Mouse (Mus musculus) ES-E14 (cell line): ENCODE measurements around the gene Trappc6b. TPM values are rescaled to one million over a fixed set of nuclear protein-coding genes. Genes with fewer than 3 reads are reported as not detected.
A peak's percentile ranks its signal among the peaks of the same experiment; 100 is the strongest.

Experiments used
- DNase-seq: peaks from one replicate; pipeline ENCODE4 v3.0.0-alpha.2; 2013; ENCODE audit warnings: low read depth, low spot score
- H3K27ac ChIP-seq: 2 replicates; pipeline ENCODE4 v1.5.1; 2012; ENCODE audit warnings: low read depth, mild to moderate bottlenecking, low read length, moderate library complexity, mixed read lengths; ENCODE audit not compliant: poor library complexity, insufficient read depth, severe bottlenecking
- H3K36me3 ChIP-seq: 2 replicates; pipeline ENCODE4 v1.6.1; 2012; ENCODE audit warnings: mild to moderate bottlenecking, low read length, moderate library complexity, mixed read lengths; ENCODE audit not compliant: control insufficient read depth, poor library complexity, insufficient read depth, severe bottlenecking
- H3K4me1 ChIP-seq, 2 experiments: fragments of 150-350 bp in 1 of 2; sonication (generic) in 1 of 2; 2 replicates each; pipeline ENCODE4 v1.6.1; 2012; ENCODE audit warnings: low read length in 2 of 2, mild to moderate bottlenecking in 1 of 2, mixed read lengths in 1 of 2; ENCODE audit not compliant: control insufficient read depth in 2 of 2, insufficient read depth in 2 of 2, poor library complexity in 1 of 2
- H3K4me3 ChIP-seq, 2 experiments: fragments of 150-350 bp in 1 of 2; sonication (generic) in 1 of 2; 2 replicates each; pipeline ENCODE4 v1.5.1; 2012; ENCODE audit warnings: low read length in 2 of 2, low read depth in 1 of 2, mild to moderate bottlenecking in 1 of 2, mixed read lengths in 1 of 2; ENCODE audit not compliant: insufficient read depth in 1 of 2, poor library complexity in 1 of 2, severe bottlenecking in 1 of 2
- H3K9ac ChIP-seq: 2 replicates; pipeline ENCODE4 v1.6.1; 2012; ENCODE audit warnings: low read depth, mild to moderate bottlenecking, low read length, mixed read lengths; ENCODE audit not compliant: poor library complexity, insufficient read depth, severe bottlenecking
- H3K9me3 ChIP-seq: fragments of 150-350 bp; sonication (generic); 2 replicates; pipeline ENCODE4 v1.6.1; 2012; ENCODE audit warnings: low read depth, mild to moderate bottlenecking, low read length; ENCODE audit not compliant: control insufficient read depth, insufficient read depth
- CHD2 ChIP-seq: IDR thresholded peaks from 2 replicates; pipeline ENCODE4 v1.6.1; 2014; ENCODE audit warnings: mild to moderate bottlenecking, low read depth, low read length, inconsistent platforms
- HCFC1 ChIP-seq: IDR thresholded peaks from 2 replicates; pipeline ENCODE4 v1.6.1; 2012; ENCODE audit warnings: low read length, inconsistent platforms, borderline replicate concordance; ENCODE audit not compliant: insufficient read depth
- MAFK ChIP-seq: IDR thresholded peaks from 2 replicates; pipeline ENCODE4 v1.6.1; 2014; ENCODE audit warnings: mild to moderate bottlenecking, low read depth, low read length, inconsistent platforms; ENCODE audit not compliant: insufficient read depth
- ZC3H11A ChIP-seq: IDR thresholded peaks from 2 replicates; pipeline ENCODE4 v1.6.1; 2012; ENCODE audit warnings: low read depth, mild to moderate bottlenecking, inconsistent platforms, low read length, borderline replicate concordance
- ZNF384 ChIP-seq: IDR thresholded peaks from 2 replicates; pipeline ENCODE4 v1.6.1; 2012; ENCODE audit warnings: low read depth, low read length, inconsistent platforms
- in situ Hi-C, 2 experiments: fragments of 600-800 bp; cut with MboI; formaldehyde crosslinking; loops; one replicate each; pipeline ENCODE4 v1.15.1; 2025; ENCODE audit warnings: low sequenced_read_pairs in 2 of 2, inconsistent platforms in 1 of 2; ENCODE audit not compliant: unreplicated experiment in 2 of 2
- total RNA-seq: library from RNA; depleted of rRNA; stranded (reverse); fragments of 300-350 nt; gene quantifications from 2 replicates; pipeline ENCODE4 v1.2.3, GENCODE M21; 2012

Trappc6b gene
- total RNA-seq, 1 experiment = 44.1 TPM

- H3K36me3 ChIP-seq = peaks cover 34% of the 10 kb centered on the region
- H3K4me3 ChIP-seq = no peak overlapping the region
- H3K9ac ChIP-seq = no peak overlapping the region
- no peak for DNase-seq
- no peak overlapping the region for H3K27ac ChIP-seq
- H3K9me3 ChIP-seq = no peaks in the 10 kb centered on the region
- H3K4me1 ChIP-seq = peaks cover 0 to 4% of the 10 kb centered on the region in 2 experiments; a peak in 1 of 4 replicates
- TF ChIP-seq ZC3H11A = no peak
- no peak for TF ChIP-seq MAFK
- no peak for TF ChIP-seq CHD2
- no peak for TF ChIP-seq ZNF384
- in situ Hi-C loops = no loop called here
Measured at GRCm38 (mm10) chr12:59068791-59069190, 7.5 kb upstream of the Trappc6b start.

- Histone ChIP-seq H3K9me3 (no peaks in the 10 kb centered on the region), H3K27ac (peak overlapping the region; percentile 78), H3K4me1 (peaks cover 0 to 4% of the 10 kb centered on the region in 2 experiments; a peak in 1 of 4 replicates), H3K4me3 (peak overlapping the region; percentile 81 to 92), H3K36me3 (peaks cover 29% of the 10 kb centered on the region), H3K9ac (peak overlapping the region; percentile 97)
- no peak for TF ChIP-seq ZNF384
- TF ChIP-seq MAFK = no peak
- no peak for TF ChIP-seq CHD2
- TF ChIP-seq HCFC1 = no peak
- DNase-seq = no peak
- in situ Hi-C loops = no loop called here
Measured at GRCm38 (mm10) chr12:59067095-59067494, 5.8 kb upstream of the Trappc6b start.

GRCm38 (mm10) chr12:59066448-59067077 lies 5.3 kb upstream of the Trappc6b start, which contains the start of gene Pnn:
Gene Pnn, plus strand, starts transcription at chr12:59066884.
- Histone ChIP-seq H3K9ac (peak within 1 kb of the TSS; percentile 97), H3K4me3 (peak within 1 kb of the TSS; percentile 81 to 92), H3K9me3 (no peaks in the 10 kb centered on the region), H3K27ac (peak within 1 kb of the TSS; percentile 78), H3K36me3 (peaks cover 24% of the 10 kb centered on the region), H3K4me1 (peaks cover 0 to 4% of the 10 kb centered on the region in 2 experiments; a peak in 1 of 4 replicates)
- DNase-seq = peak; percentile 93
- in situ Hi-C loops = no loop called here
- TF ChIP-seq ZC3H11A (no peak), MAFK (no peak), CHD2 (peak; percentile 57; the same call in 1 of the 2 replicates)

GRCm38 (mm10) chr12:59065776-59066175 lies 4.5 kb upstream of the Trappc6b start:
- peaks cover 0 to 4% of the 10 kb centered on the region in 2 experiments; a peak in 1 of 4 replicates for H3K4me1 ChIP-seq
- no peak overlapping the region; the same call in 1 of the 2 replicates for H3K27ac ChIP-seq
- peaks cover 18% of the 10 kb centered on the region for H3K36me3 ChIP-seq
- no peak overlapping the region for H3K9ac ChIP-seq
- no peak for DNase-seq
- H3K4me3 ChIP-seq = peak overlapping the region in 1 of 2 experiments; percentile 79; a peak in 2 of 4 replicates
- TF ChIP-seq ZC3H11A = no peak
- TF ChIP-seq CHD2 = no peak
- no peak for TF ChIP-seq HCFC1
- TF ChIP-seq MAFK = no peak
- TF ChIP-seq ZNF384 = no peak
- no peaks in the 10 kb centered on the region for H3K9me3 ChIP-seq
- in situ Hi-C loops = no loop called here

- no peak overlapping the region for H3K27ac ChIP-seq
- in situ Hi-C loops = no loop called here
- peaks cover 0 to 7% of the 10 kb centered on the region in 2 experiments; a peak in 2 of 4 replicates for H3K4me1 ChIP-seq
- H3K9ac ChIP-seq = no peak overlapping the region
- no peak for TF ChIP-seq CHD2
- no peak for TF ChIP-seq HCFC1
- TF ChIP-seq ZC3H11A = no peak
- TF ChIP-seq ZNF384 = no peak
- no peak for TF ChIP-seq MAFK
- H3K4me3 ChIP-seq = no peak overlapping the region
- H3K36me3 ChIP-seq = peaks cover 14% of the 10 kb centered on the region
- no peak for DNase-seq
- no peaks in the 10 kb centered on the region for H3K9me3 ChIP-seq
Measured at GRCm38 (mm10) chr12:59064837-59065236, 3.6 kb upstream of the Trappc6b start.
